Mouse (Mus musculus) heart, embryonic 11.5 days (tissue): ENCODE data around the gene Olfr1006. TPM values are rescaled to one million over a fixed set of nuclear protein-coding genes. Genes with fewer than 3 reads are reported as not detected.
"Not testable (repeated sequence)": the region's sequence is repeated elsewhere in the genome, so short reads cannot be mapped to it uniquely, and the experiment has no call there.

Source experiments
- ATAC-seq: fragments of 200-750 bp; cut with Nextera tagmentation; replicated peaks from 2 replicates; pipeline ENCODE4 v1.8.0; 2017; ENCODE audit warnings: moderate library complexity; ENCODE audit not compliant: insufficient number of reproducible peaks, low FRiP score, low TSS enrichment
- H3K27ac ChIP-seq: fragments of 300-500 bp; sonication (generic); 2 replicates; pipeline ENCODE4 v1.5.1; 2014; ENCODE audit warnings: mild to moderate bottlenecking, low read depth, low read length
- H3K27me3 ChIP-seq: fragments of 300-500 bp; sonication (generic); 2 replicates; pipeline ENCODE4 v1.6.1; 2014; ENCODE audit warnings: mild to moderate bottlenecking, low read length, mixed read lengths; ENCODE audit not compliant: control insufficient read depth, insufficient read depth
- H3K36me3 ChIP-seq: fragments of 300-500 bp; sonication (generic); 2 replicates; pipeline ENCODE4 v1.6.1; 2014; ENCODE audit warnings: mild to moderate bottlenecking, low read length, moderate library complexity, mixed read lengths; ENCODE audit not compliant: control insufficient read depth, insufficient read depth
- H3K4me1 ChIP-seq: fragments of 300-500 bp; sonication (generic); 2 replicates; pipeline ENCODE4 v1.6.1; 2014; ENCODE audit warnings: low read length; ENCODE audit not compliant: control insufficient read depth, insufficient read depth
- H3K4me2 ChIP-seq: fragments of 300-500 bp; sonication (generic); 2 replicates; pipeline ENCODE4 v1.6.1; 2014; ENCODE audit warnings: mild to moderate bottlenecking, moderate library complexity
- H3K4me3 ChIP-seq: fragments of 300-500 bp; sonication (generic); 2 replicates; pipeline ENCODE4 v1.5.1; 2014; ENCODE audit warnings: low read depth, low read length
- H3K9ac ChIP-seq: fragments of 300-500 bp; sonication (generic); 2 replicates; pipeline ENCODE4 v1.6.1; 2014; ENCODE audit warnings: mild to moderate bottlenecking, low read depth, low read length, moderate library complexity
- H3K9me3 ChIP-seq: fragments of 300-500 bp; sonication (generic); replicated peaks from 2 replicates; pipeline ENCODE4 v1.6.1; 2016; ENCODE audit warnings: low read length; ENCODE audit not compliant: control insufficient read depth
- WGBS: fragments of 180-500 bp; shearing (Covaris S2); extraction: QIAGEN DNeasy Blood & Tissue Kit; methylation state at CpG from one replicate; pipeline ENCODE4 v1.1.7; 2014; ENCODE audit not compliant: insufficient replicate concordance; 5-methylcytosine and 5-hydroxymethylcytosine counted together
- polyA plus RNA-seq: library from polyadenylated mRNA; unstranded; fragments of >200 nt; fragmentation: Nextera tagmentation; extraction: Ambion mirVana; gene quantifications from 2 replicates; pipeline ENCODE4 v1.2.1, GENCODE M21; 2014

Olfr1006 gene
- not detected in 2 replicates for polyA plus RNA-seq

DNA sequence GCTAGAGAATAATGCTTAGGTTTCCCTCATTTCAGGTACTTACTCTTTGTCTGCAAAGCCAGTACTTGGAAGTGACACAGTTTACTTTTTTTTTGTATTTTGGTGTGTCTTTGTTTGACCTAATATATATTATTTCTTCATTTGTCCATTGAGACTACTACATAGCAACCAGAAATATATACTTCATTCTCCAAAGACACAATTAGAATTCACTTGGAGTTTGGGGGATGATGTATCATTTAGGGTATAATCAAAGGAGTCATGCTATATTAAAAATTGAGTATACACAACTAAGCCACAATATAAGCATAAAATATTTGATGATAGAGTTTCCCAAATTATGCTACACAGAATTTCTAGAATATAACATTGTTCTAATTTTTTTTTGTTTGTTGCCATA, at the start of gene Olfr1006:
Gene Olfr1006 (minus strand): TSS at position 101 of the 400 bp plus-strand sequence.
- Histone ChIP-seq H3K9ac (no peak within 1 kb of the TSS), H3K4me3 (no peak within 1 kb of the TSS), H3K9me3 (no peaks in the 10 kb centered on the region), H3K36me3 (no peaks in the 10 kb centered on the region), H3K27ac (no peak within 1 kb of the TSS), H3K4me1 (no peaks in the 10 kb centered on the region), H3K27me3 (no peaks in the 10 kb centered on the region), H3K4me2 (no peak within 1 kb of the TSS)
- no peak for ATAC-seq

DNA sequence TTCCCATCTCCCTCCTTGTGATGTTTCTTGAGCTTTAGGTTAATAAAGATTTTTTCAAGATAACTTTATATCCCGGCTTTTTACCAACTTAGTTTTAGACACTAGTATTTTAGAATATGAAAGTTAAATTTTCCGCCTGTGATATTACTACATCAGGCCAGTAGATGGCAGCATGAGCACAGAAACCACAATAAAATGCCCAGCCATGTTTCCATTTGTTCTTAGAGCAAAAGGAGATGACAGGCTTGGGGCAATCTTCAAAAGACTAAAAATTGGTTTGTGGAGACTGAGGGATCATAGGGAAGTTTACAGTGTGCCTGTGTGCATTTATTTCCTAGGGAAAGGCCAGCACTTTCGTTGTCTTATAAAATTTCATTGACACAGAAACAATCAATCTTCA, 47.2 kb upstream of the Olfr1006 start:
- H3K27ac ChIP-seq, result no peak overlapping the region
- no peak overlapping the region for H3K9ac ChIP-seq
- H3K27me3 ChIP-seq, result no peaks in the 10 kb centered on the region
- ATAC-seq, result no peak
- 9% methylated on average over 3 of the region's 3 CpGs for WGBS
- no peak overlapping the region for H3K4me3 ChIP-seq
- no peaks in the 10 kb centered on the region for H3K9me3 ChIP-seq
- no peak overlapping the region for H3K4me2 ChIP-seq
- H3K4me1 ChIP-seq, result no peaks in the 10 kb centered on the region
- no peaks in the 10 kb centered on the region for H3K36me3 ChIP-seq

DNA sequence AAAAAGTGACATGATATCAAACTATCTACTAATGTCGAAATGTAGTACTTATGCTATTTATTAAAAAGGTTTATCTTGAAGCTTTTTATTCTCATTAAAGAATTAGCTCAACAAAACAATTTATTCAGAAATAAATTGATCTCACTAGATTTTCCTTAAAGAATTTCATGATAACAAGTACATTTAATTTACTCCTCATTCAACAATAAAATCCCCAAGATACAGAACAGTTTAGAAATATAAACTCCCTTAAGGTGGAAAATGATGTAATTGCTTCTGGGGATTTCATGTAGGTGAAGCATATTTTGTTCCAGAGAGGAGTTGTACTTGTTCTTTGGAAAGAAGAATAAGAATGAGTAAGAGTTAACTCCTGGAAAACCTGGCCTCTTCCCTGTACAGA, 36.6 kb upstream of the Olfr1006 start, which contains the start of gene Olfr1009:
Gene Olfr1009 (plus strand): TSS at position 301 of the 400 bp plus-strand sequence.
- Histone ChIP-seq H3K36me3 (no peaks in the 10 kb centered on the region), H3K27me3 (no peaks in the 10 kb centered on the region), H3K4me3 (no peak within 1 kb of the TSS), H3K9ac (no peak within 1 kb of the TSS), H3K4me1 (no peaks in the 10 kb centered on the region), H3K9me3 (no peaks in the 10 kb centered on the region), H3K4me2 (no peak within 1 kb of the TSS), H3K27ac (no peak within 1 kb of the TSS)
- 81% methylated on average over 1 of the region's 1 CpGs for WGBS
- no peak for ATAC-seq

DNA sequence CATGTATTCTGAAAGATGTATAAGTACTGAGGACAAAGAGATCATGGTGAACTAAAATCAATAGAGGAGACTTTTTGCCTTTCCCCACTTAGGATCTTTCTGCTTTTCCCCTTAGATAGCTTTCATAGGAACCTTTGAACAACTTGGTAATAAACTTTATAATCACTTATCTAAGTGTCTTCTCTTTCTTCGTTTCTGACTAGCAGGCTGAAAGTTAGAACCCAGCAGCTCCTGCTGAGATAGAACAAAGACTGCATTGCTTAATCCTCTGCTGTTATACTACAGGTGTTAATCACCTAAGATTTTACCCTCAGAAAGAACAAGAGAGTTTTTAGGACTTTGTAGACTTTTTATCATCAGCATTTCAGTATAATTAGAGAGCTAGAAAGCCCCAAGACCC, 32.6 kb upstream of the Olfr1006 start:
- Histone ChIP-seq H3K27ac (no peak overlapping the region), H3K27me3 (no peaks in the 10 kb centered on the region), H3K4me2 (no peak overlapping the region), H3K36me3 (no peaks in the 10 kb centered on the region), H3K9me3 (no peaks in the 10 kb centered on the region), H3K4me3 (no peak overlapping the region), H3K9ac (no peak overlapping the region), H3K4me1 (no peaks in the 10 kb centered on the region)
- WGBS, result 26% methylated on average over 1 of the region's 1 CpGs
- ATAC-seq, result no peak

DNA sequence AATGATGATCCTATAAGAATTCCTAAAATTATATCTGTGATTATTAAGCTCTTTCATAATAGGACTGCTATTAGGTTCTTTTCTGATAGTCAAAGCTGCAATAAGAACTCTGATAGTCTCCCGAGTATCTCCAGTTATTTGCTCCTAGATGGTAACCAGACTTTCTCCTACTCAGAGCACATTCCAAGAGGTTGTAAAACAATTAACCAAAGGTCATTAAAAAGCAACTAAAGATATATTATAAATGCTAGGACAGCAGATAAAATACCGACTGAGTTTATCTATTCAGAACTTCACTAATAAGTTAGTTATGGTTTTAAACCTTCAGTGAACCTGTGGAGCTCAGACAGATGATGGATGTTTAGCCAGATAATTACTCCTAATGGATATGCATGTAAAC, 32.1 kb upstream of the Olfr1006 start:
- not testable (repeated sequence) for H3K9me3 ChIP-seq, ATAC-seq, H3K27ac ChIP-seq

DNA sequence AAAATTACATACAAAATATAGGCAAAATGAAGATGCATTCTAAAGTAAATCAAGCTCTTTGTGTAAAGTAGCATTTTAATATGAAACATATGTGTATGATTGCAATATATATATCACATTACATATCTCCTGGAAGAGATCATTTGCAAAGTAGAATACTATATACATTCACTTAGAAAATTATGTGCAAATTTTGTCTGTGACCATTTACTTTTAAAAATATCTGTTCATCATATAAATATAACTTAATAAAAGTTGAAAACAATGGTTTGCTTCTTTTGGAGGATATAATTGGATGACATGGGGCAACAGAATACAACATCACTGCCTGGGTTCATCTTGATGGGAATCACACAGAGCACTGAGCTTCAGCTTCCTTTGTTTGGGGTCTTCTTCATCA, 10.6 kb upstream of the Olfr1006 start, which contains the start of gene Olfr1008:
Gene Olfr1008 (plus strand): TSS at position 301 of the 400 bp plus-strand sequence.
- H3K9me3 ChIP-seq, result no peaks in the 10 kb centered on the region
- no peak within 1 kb of the TSS for H3K4me3 ChIP-seq
- H3K4me2 ChIP-seq, result no peak within 1 kb of the TSS
- no peaks in the 10 kb centered on the region for H3K27me3 ChIP-seq
- ATAC-seq, result no peak
- no peaks in the 10 kb centered on the region for H3K4me1 ChIP-seq
- no peak within 1 kb of the TSS for H3K27ac ChIP-seq
- no peaks in the 10 kb centered on the region for H3K36me3 ChIP-seq
- H3K9ac ChIP-seq, result no peak within 1 kb of the TSS

More for the DNA sequence above, 32.1 kb upstream of the Olfr1006 start:
- not testable (repeated sequence) for H3K4me2 ChIP-seq, H3K27me3 ChIP-seq, H3K36me3 ChIP-seq, H3K4me3 ChIP-seq, H3K9ac ChIP-seq, H3K4me1 ChIP-seq
- 75% methylated on average over 2 of the region's 2 CpGs for WGBS

DNA sequence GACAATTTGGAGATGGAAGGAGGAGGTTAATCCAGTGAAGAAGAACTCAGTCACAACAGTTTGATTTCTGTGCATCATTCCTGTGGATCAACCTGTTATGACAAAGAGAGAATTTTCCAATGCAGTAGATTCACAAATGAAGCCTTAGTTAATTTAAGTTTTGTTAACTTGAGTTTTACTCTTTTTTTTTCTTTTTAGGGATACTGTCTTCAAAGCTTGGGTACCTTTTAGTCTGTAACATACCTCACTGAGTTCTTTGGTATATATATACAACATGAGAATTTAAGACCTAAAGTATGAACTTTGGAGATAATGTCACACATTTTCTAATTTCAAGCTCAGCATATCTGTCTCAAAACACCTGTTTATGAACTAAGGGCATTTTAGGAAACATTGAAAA, 14.2 kb downstream of the Olfr1006 start, which contains the start of gene Olfr154:
Gene Olfr154 (minus strand): TSS at position 101 of the 400 bp plus-strand sequence.
- not testable (repeated sequence) for H3K9ac ChIP-seq, H3K4me3 ChIP-seq, H3K36me3 ChIP-seq, H3K9me3 ChIP-seq, H3K4me1 ChIP-seq, H3K27ac ChIP-seq, H3K4me2 ChIP-seq, ATAC-seq, H3K27me3 ChIP-seq

DNA sequence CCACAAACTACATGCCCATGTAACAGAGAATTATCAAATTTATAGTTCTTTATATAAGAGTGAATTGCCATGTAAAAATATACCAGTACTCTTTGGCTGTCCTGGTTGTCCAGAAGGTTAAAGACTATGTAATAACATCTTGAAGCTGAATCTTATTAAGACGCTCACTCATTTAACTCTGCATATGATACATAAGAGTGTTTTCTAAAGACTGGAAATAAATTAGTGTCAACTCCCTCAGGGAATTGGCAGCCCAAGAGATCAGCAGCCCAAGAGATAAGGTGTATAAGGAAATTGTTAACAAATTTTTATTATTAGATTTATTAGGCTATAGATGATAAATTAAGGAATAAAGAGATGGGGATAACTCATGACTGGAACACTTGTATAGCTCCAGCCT, 28.0 kb downstream of the Olfr1006 start, which contains the start of gene Olfr1002:
Gene Olfr1002 (minus strand): TSS at position 101 of the 400 bp plus-strand sequence.
- 85% methylated on average over 1 of the region's 1 CpGs for WGBS
- H3K4me1 ChIP-seq, result no peaks in the 10 kb centered on the region
- H3K27ac ChIP-seq, result no peak within 1 kb of the TSS
- H3K9me3 ChIP-seq, result no peaks in the 10 kb centered on the region
- H3K4me2 ChIP-seq, result no peak within 1 kb of the TSS
- H3K4me3 ChIP-seq, result no peak within 1 kb of the TSS
- H3K27me3 ChIP-seq, result no peaks in the 10 kb centered on the region
- H3K36me3 ChIP-seq, result no peaks in the 10 kb centered on the region
- no peak within 1 kb of the TSS for H3K9ac ChIP-seq
- ATAC-seq, result no peak
